Mouse (Mus musculus) megakaryocyte-erythroid progenitor cell, adult 5-6 weeks (primary cell): Measurements from ENCODE around the gene Exoc4. TPM values are rescaled to one million over a fixed set of nuclear protein-coding genes. Genes with fewer than 3 reads are reported as not detected.

Experiments used
- ATAC-seq: replicated peaks from 2 replicates; pipeline ENCODE4 v1.8.0; 2016; ENCODE audit warnings: mild to moderate bottlenecking, inconsistent platforms; ENCODE audit not compliant: severe bottlenecking, poor library complexity, low FRiP score, low TSS enrichment
- total RNA-seq, 2 experiments: library from RNA; stranded (forward) in 1 of 2; stranded (reverse) in 1 of 2; fragments of 200-1000, 215-1000 nt in 1 of 2; fragments of >200 nt in 1 of 2; fragmentation: Nextera tagmentation in 1 of 2; gene quantifications; 2 replicates each; pipeline ENCODE4 v1.2.3; 2014 to 2017

The Exoc4 gene
- total RNA-seq, 2 experiments from 2014 or later = 49.6 to 57.8 TPM

- ATAC-seq = peak; percentile 61; the same call in 1 of the 2 replicates
Measured at GRCm38 (mm10) chr6:33298768-33299167, 49.9 kb downstream of the Exoc4 start.

- ATAC-seq = no peak
Measured at GRCm38 (mm10) chr6:33305996-33306395, 57.1 kb downstream of the Exoc4 start.

- no peak for ATAC-seq
Measured at GRCm38 (mm10) chr6:33308646-33309045, 59.8 kb downstream of the Exoc4 start.

- ATAC-seq = no peak
Measured at GRCm38 (mm10) chr6:33310486-33310885, 61.6 kb downstream of the Exoc4 start.

- no peak for ATAC-seq
Measured at GRCm38 (mm10) chr6:33322849-33323248, 74.0 kb downstream of the Exoc4 start.

- ATAC-seq = no peak
Measured at GRCm38 (mm10) chr6:33323386-33323785, 74.5 kb downstream of the Exoc4 start.

- ATAC-seq = no peak
Measured at GRCm38 (mm10) chr6:33328326-33328725, 79.4 kb downstream of the Exoc4 start.

- no peak for ATAC-seq
Measured at GRCm38 (mm10) chr6:33347088-33347775, 98.3 kb downstream of the Exoc4 start.

GRCm38 (mm10) chr6:33361613-33362012 lies 112.7 kb downstream of the Exoc4 start:
- no peak for ATAC-seq

- no peak for ATAC-seq
Measured at GRCm38 (mm10) chr6:33380517-33380916, 131.6 kb downstream of the Exoc4 start.

GRCm38 (mm10) chr6:33382176-33382575 lies 133.3 kb downstream of the Exoc4 start:
- no peak for ATAC-seq

GRCm38 (mm10) chr6:33392020-33392419 lies 143.1 kb downstream of the Exoc4 start:
- no peak for ATAC-seq

GRCm38 (mm10) chr6:33399491-33399890 lies 150.6 kb downstream of the Exoc4 start:
- ATAC-seq = no peak

- ATAC-seq = no peak
Measured at GRCm38 (mm10) chr6:33401161-33401560, 152.3 kb downstream of the Exoc4 start.

- ATAC-seq = no peak
Measured at GRCm38 (mm10) chr6:33405562-33406275, 156.8 kb downstream of the Exoc4 start.

GRCm38 (mm10) chr6:33409586-33409985 lies 160.7 kb downstream of the Exoc4 start:
- ATAC-seq = no peak

GRCm38 (mm10) chr6:33425007-33425406 lies 176.1 kb downstream of the Exoc4 start:
- ATAC-seq = no peak

- no peak for ATAC-seq
Measured at GRCm38 (mm10) chr6:33431207-33431787, 182.4 kb downstream of the Exoc4 start.

GRCm38 (mm10) chr6:33440508-33440907 lies 191.6 kb downstream of the Exoc4 start:
- ATAC-seq = no peak

GRCm38 (mm10) chr6:33453810-33454209 lies 204.9 kb downstream of the Exoc4 start:
- no peak for ATAC-seq

GRCm38 (mm10) chr6:33454354-33454753 lies 205.5 kb downstream of the Exoc4 start:
- ATAC-seq = no peak
